Mouse (Mus musculus): ENCODE data around the gene Add3. TPM values are rescaled to one million over a fixed set of nuclear protein-coding genes. Genes with fewer than 3 reads are reported as not detected.

Gene Add3
- total and polyA plus RNA-seq, 3 experiments, result 16.3 to 18.4 (median 16.4) TPM

DNA sequence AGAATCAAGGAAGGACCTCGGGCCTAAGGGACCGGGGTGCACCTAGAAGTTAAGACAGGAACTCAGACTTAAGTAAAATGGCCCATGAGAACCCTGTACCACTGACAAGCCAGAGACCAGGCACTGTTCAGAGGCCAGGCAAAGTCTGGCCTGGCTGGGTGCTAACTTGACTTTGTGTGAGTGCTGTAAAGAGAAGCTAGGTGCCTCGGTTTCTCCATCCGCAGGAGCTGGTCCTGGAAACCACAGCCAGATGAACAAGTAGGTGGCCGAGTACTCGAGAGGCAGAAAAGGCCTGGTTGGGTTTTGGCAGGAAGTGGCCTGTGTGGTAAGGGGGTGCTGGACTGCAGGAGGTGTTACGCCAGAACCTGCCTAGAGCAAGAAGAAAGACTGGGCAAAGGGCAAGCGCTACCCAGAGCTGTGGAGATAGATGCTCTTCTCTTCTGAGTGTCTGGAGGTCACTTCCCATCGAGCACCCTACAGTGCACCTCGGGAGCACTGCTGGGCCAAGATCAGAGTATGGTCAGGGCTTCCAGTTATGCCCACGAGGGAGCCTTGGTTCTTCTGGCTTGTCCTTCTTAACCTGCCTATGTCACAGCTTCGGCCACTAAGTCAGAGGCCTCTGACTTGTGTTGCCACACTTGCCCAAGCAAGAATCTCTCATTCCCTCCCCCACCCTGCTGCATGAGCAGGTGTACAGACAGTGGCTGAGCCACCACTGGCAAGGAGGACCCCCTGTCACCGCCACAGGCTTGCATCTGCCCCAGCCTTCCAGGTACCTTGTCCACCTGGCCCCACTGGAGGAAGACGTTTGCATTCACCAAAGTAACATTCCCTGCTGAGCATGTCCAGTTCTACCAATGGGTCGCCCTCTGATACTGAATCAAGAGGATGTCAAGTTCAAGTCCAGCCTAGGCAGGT, 112.1 kb downstream of the Add3 start:
- in situ Hi-C loops (cut with MboI; ENCODE audit: low pct_ligation_motif_present, low pct_unique_long_range_greater_than_20kb, low sequenced_read_pairs), result loop anchor here (10.0 to 25.0 kb wide), 2 partner anchors 62 to 335 kb away; partner anchors contain the start of genes Mxi1 and Nutf2-ps1
- H3K4me2 ChIP-seq (ENCODE audit: insufficient read depth, low read depth, poor library complexity, severe bottlenecking), result no peak overlapping the region
- H3K27ac ChIP-seq (ENCODE audit: insufficient read depth, low read depth), result no peak overlapping the region
- no peak for TF ChIP-seq RAD21 (IDR thresholded peaks at IDR 0.05; ENCODE audit: low read depth, low read length)
- no peak for TF ChIP-seq SIN3A (IDR thresholded peaks at IDR 0.05; ENCODE audit: low read length)
- no peak for TF ChIP-seq USF1 (IDR thresholded peaks at IDR 0.05; ENCODE audit: low read depth, low read length)
- no peak for TF ChIP-seq MAFK (IDR thresholded peaks at IDR 0.05; ENCODE audit: insufficient replicate concordance, low read length)
- TF ChIP-seq SMC3 (IDR thresholded peaks at IDR 0.05; ENCODE audit: low read depth, low read length), result no peak
- TF ChIP-seq HCFC1 (IDR thresholded peaks at IDR 0.05; ENCODE audit: low read depth, low read length), result no peak
- no peak for TF ChIP-seq E2F4 (IDR thresholded peaks at IDR 0.05; ENCODE audit: insufficient replicate concordance, low read depth, low read length)
- no peak for TF ChIP-seq TBP (conservative IDR thresholded peaks at IDR 0.05; ENCODE audit: low read depth, low read length)
- TF ChIP-seq MXI1 (IDR thresholded peaks at IDR 0.05; ENCODE audit: low read depth, low read length), result no peak
- TF ChIP-seq MAZ (IDR thresholded peaks at IDR 0.05; ENCODE audit: low read depth, low read length), result no peak
- TF ChIP-seq KAT2A (IDR thresholded peaks at IDR 0.05; ENCODE audit: insufficient replicate concordance, low read length), result no peak
- no peak for TF ChIP-seq POLR2AphosphoS2 (IDR thresholded peaks at IDR 0.05; ENCODE audit: low read depth, low read length)
- TF ChIP-seq PAX5 (IDR thresholded peaks at IDR 0.05; ENCODE audit: low read length), result no peak
- dilution Hi-C loops (cut with MboI; ENCODE audit: extremely low pct_ligation_motif_present, extremely low pct_unique_long_range_greater_than_20kb, low sequenced_read_pairs), result no loop called here
- no peaks in the 10 kb centered on the region for H3K79me2 ChIP-seq (replicated peaks; ENCODE audit: control insufficient read depth, extremely low read depth, insufficient read depth, poor library complexity, severe bottlenecking)
- H3K9ac ChIP-seq (ENCODE audit: insufficient read depth, low read depth), result no peak overlapping the region
- H3K4me1 ChIP-seq (ENCODE audit: control insufficient read depth in 1 of 2, insufficient read depth in 2 of 2), result peaks cover 8 to 35% of the 10 kb centered on the region in 2 experiments; a peak in 3 of 4 replicates
- DNase-seq (ENCODE audit: extremely low read depth), result no peak
- no peak overlapping the region for H3K4me3 ChIP-seq (replicated peaks in 1 of 3; ENCODE audit: low read depth in 2 of 3, low read length in 2 of 3, poor library complexity in 1 of 3)
- peaks cover 3% of the 10 kb centered on the region for H3K9me3 ChIP-seq (replicated peaks; ENCODE audit: low read length)
- no peaks in the 10 kb centered on the region for H3K27me3 ChIP-seq (replicated peaks)
- H3K36me3 ChIP-seq (replicated peaks in 1 of 2; ENCODE audit: control insufficient read depth in 1 of 2, insufficient read depth in 1 of 2, low read length in 1 of 2), result peaks cover 0 to 9% of the 10 kb centered on the region in 2 experiments

DNA sequence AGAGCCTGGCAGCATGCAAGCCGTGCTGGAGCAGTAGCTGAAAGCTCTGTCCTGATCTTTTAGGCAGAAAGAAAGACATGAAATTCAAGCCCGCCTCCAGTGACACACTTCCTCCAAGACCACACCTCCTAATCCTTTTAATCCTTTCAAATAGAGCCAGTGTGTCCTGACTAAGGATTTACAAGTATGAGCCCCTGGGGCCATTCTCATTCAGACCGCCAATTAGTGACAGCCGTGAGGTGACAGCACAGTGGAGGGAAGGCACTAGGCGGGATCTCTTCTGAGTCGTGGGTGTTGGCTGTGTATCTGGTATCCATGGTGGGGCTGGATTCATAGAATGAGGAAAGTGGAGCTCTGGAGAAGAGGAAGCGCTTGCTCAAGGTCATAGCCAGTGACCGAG, 116.1 kb downstream of the Add3 start:
- Histone ChIP-seq H3K27me3 (replicated peaks) (no peaks in the 10 kb centered on the region), H3K9me3 (replicated peaks; ENCODE audit: low read length) (peaks cover 3% of the 10 kb centered on the region), H3K4me3 (replicated peaks in 1 of 3; ENCODE audit: low read depth in 2 of 3, low read length in 2 of 3, poor library complexity in 1 of 3) (no peak overlapping the region), H3K4me2 (ENCODE audit: insufficient read depth, low read depth, poor library complexity, severe bottlenecking) (no peak overlapping the region), H3K9ac (ENCODE audit: insufficient read depth, low read depth) (no peak overlapping the region), H3K4me1 (ENCODE audit: control insufficient read depth in 1 of 2, insufficient read depth in 2 of 2) (peaks cover 6 to 41% of the 10 kb centered on the region in 2 experiments; a peak in 3 of 4 replicates), H3K27ac (ENCODE audit: insufficient read depth, low read depth) (no peak overlapping the region), H3K36me3 (replicated peaks in 1 of 2; ENCODE audit: control insufficient read depth in 1 of 2, insufficient read depth in 1 of 2, low read length in 1 of 2) (no peaks in the 10 kb centered on the region), H3K79me2 (replicated peaks; ENCODE audit: control insufficient read depth, extremely low read depth, insufficient read depth, poor library complexity, severe bottlenecking) (no peaks in the 10 kb centered on the region)
- dilution Hi-C loops (cut with MboI; ENCODE audit: extremely low pct_ligation_motif_present, extremely low pct_unique_long_range_greater_than_20kb, low sequenced_read_pairs) (no loop called here), in situ Hi-C loops (cut with MboI; ENCODE audit: low pct_ligation_motif_present, low pct_unique_long_range_greater_than_20kb, low sequenced_read_pairs) (loop anchor here (10.0 to 25.0 kb wide), 2 partner anchors 58 to 331 kb away; partner anchors contain the start of genes Mxi1 and Nutf2-ps1)
- TF ChIP-seq MAFK (IDR thresholded peaks at IDR 0.05; ENCODE audit: insufficient replicate concordance, low read length), result no peak
- TF ChIP-seq CTCF (conservative IDR thresholded peaks at IDR 0.05 in 1 of 2, IDR thresholded peaks at IDR 0.05 in 1 of 2; ENCODE audit: low read depth in 2 of 2, low read length in 2 of 2), result no peak
- no peak for TF ChIP-seq JUND (conservative IDR thresholded peaks at IDR 0.05; ENCODE audit: low read depth, low read length)
- TF ChIP-seq KAT2A (IDR thresholded peaks at IDR 0.05; ENCODE audit: insufficient replicate concordance, low read length), result no peak
- no peak for TF ChIP-seq TCF12 (IDR thresholded peaks at IDR 0.05; ENCODE audit: low read depth, low read length)
- DNase-seq (ENCODE audit: extremely low read depth), result no peak
